In genomic region chr2:144248613-144249376, GRCm38 (mm10) we compare ENCODE assay signal across 16 mouse cellular contexts. TPM values are rescaled to one million over a fixed set of nuclear protein-coding genes. Genes with fewer than 3 reads are reported as not detected.
DNase-seq lines count a peak whose midpoint lies in the region; ATAC-seq and TF ChIP-seq lines count a peak whose summit lies in the region.
"Had no signal": no experiment of that assay in that cellular context is flagged by ENCODE, and none has a peak within 500 bp of the region (broad histone marks: within the 10 kb centered on the region; RNA-seq: fewer than 3 reads in every experiment).

No protein-coding gene starts in this region.

- H3K9ac ChIP-seq in embryonic facial prominence, embryonic 11.5 days (replicated peaks; ENCODE audit: low read length) = no peak overlapping the region
- no peak overlapping the region for H3K9ac ChIP-seq in liver, embryonic 11.5 days (ENCODE audit: low read depth, low read length)
- H3K9ac ChIP-seq in ES-Bruce4 (ENCODE audit: low read depth, poor library complexity, severe bottlenecking) = no peak overlapping the region
- no peak overlapping the region for H3K9ac ChIP-seq in liver, embryonic 13.5 days
- H3K9ac ChIP-seq: limb, embryonic 12.5 days; midbrain, embryonic 15.5 days had no signal

- no peak overlapping the region for H3K27ac ChIP-seq in embryonic facial prominence, embryonic 11.5 days (replicated peaks; ENCODE audit: low read depth, low read length)
- H3K27ac ChIP-seq in embryonic facial prominence, embryonic 10.5 days (replicated peaks) = no peak overlapping the region
- H3K27ac ChIP-seq in liver, embryonic 11.5 days (ENCODE audit: low read depth, low read length) = no peak overlapping the region
- peak overlapping the region; percentile 58; the same call in 1 of the 2 replicates for H3K27ac ChIP-seq in ES-Bruce4 (ENCODE audit: insufficient read depth, low read length)
- H3K27ac ChIP-seq in liver, embryonic 13.5 days = no peak overlapping the region
- H3K27ac ChIP-seq: limb, embryonic 12.5 days; midbrain, embryonic 15.5 days had no signal

- H3K4me2 ChIP-seq in embryonic facial prominence, embryonic 11.5 days (ENCODE audit: low read depth, low read length) = no peak overlapping the region
- H3K4me2 ChIP-seq in liver, embryonic 11.5 days = no peak overlapping the region
- H3K4me2 ChIP-seq in liver, embryonic 13.5 days = no peak overlapping the region
- H3K4me2 ChIP-seq: embryonic facial prominence, embryonic 13.5 days; limb, embryonic 12.5 days; midbrain, embryonic 15.5 days had no signal

- TF ChIP-seq POLR2A in ES-Bruce4 (IDR thresholded peaks at IDR 0.05; ENCODE audit: insufficient read depth, low read length) = no peak

- peaks cover 3% of the 10 kb centered on the region for H3K36me3 ChIP-seq in embryonic facial prominence, embryonic 11.5 days (replicated peaks; ENCODE audit: control insufficient read depth, insufficient read depth, low read depth, low read length)
- H3K36me3 ChIP-seq in embryonic facial prominence, embryonic 10.5 days (replicated peaks) = peaks cover 51% of the 10 kb centered on the region
- H3K36me3 ChIP-seq in liver, embryonic 11.5 days (ENCODE audit: control insufficient read depth, insufficient read depth, low read length) = peaks cover 35% of the 10 kb centered on the region
- H3K36me3 ChIP-seq in ES-Bruce4 (ENCODE audit: control insufficient read depth, insufficient read depth, low read length, poor library complexity, severe bottlenecking) = peaks cover 43% of the 10 kb centered on the region
- H3K36me3 ChIP-seq in liver, embryonic 13.5 days = peaks cover 50% of the 10 kb centered on the region

- TF ChIP-seq CTCF in ES-Bruce4 (IDR thresholded peaks at IDR 0.05; ENCODE audit: low read depth, low read length) = no peak

- ATAC-seq in embryonic facial prominence, embryonic 11.5 days (replicated peaks; ENCODE audit: insufficient number of reproducible peaks, low FRiP score, low TSS enrichment, low read depth) = 0 out of 2 replicates have a peak, but pooled peaks have one; percentile 10
- ATAC-seq in liver, embryonic 11.5 days (replicated peaks; ENCODE audit: low FRiP score) = peak; percentile 35; the same call in 1 of the 2 replicates
- ATAC-seq in liver, embryonic 13.5 days (ENCODE audit: low read depth) = peak; percentile 24; the same call in 1 of the 2 replicates
- ATAC-seq: midbrain, embryonic 15.5 days had no signal

- no peaks in the 10 kb centered on the region for H3K27me3 ChIP-seq in embryonic facial prominence, embryonic 11.5 days (ENCODE audit: control insufficient read depth, insufficient read depth, low read length)
- H3K27me3 ChIP-seq in embryonic facial prominence, embryonic 10.5 days (replicated peaks; ENCODE audit: low read depth, poor library complexity, severe bottlenecking) = no peaks in the 10 kb centered on the region
- no peaks in the 10 kb centered on the region for H3K27me3 ChIP-seq in liver, embryonic 11.5 days (replicated peaks; ENCODE audit: control insufficient read depth, insufficient read depth, low read length)
- H3K27me3 ChIP-seq in ES-Bruce4 (ENCODE audit: control insufficient read depth, insufficient read depth, low read length, poor library complexity, severe bottlenecking) = no peaks in the 10 kb centered on the region
- H3K27me3 ChIP-seq in liver, embryonic 13.5 days = no peaks in the 10 kb centered on the region
- H3K27me3 ChIP-seq: embryonic facial prominence, embryonic 13.5 days; limb, embryonic 12.5 days; midbrain, embryonic 15.5 days had no signal

- no peaks in the 10 kb centered on the region for H3K9me3 ChIP-seq in embryonic facial prominence, embryonic 11.5 days (replicated peaks; ENCODE audit: control insufficient read depth, low read length)
- no peaks in the 10 kb centered on the region for H3K9me3 ChIP-seq in embryonic facial prominence, embryonic 10.5 days
- H3K9me3 ChIP-seq in liver, embryonic 11.5 days (ENCODE audit: control insufficient read depth, low read length) = no peaks in the 10 kb centered on the region
- H3K9me3 ChIP-seq in ES-Bruce4 (replicated peaks; ENCODE audit: control insufficient read depth, insufficient read depth, low read length, poor library complexity, severe bottlenecking) = no peaks in the 10 kb centered on the region
- H3K9me3 ChIP-seq in liver, embryonic 13.5 days (replicated peaks) = no peaks in the 10 kb centered on the region
- H3K9me3 ChIP-seq: embryonic facial prominence, embryonic 13.5 days; G1E; limb, embryonic 12.5 days; midbrain, embryonic 15.5 days had no signal

- no peak for TF ChIP-seq EP300 in ES-Bruce4 (IDR thresholded peaks at IDR 0.05; ENCODE audit: insufficient read depth, low read depth, low read length)

- no peak overlapping the region for H3K4me3 ChIP-seq in embryonic facial prominence, embryonic 11.5 days (ENCODE audit: low read depth, low read length)
- no peak overlapping the region for H3K4me3 ChIP-seq in embryonic facial prominence, embryonic 10.5 days
- H3K4me3 ChIP-seq in liver, embryonic 11.5 days (ENCODE audit: low read depth, low read length) = no peak overlapping the region
- H3K4me3 ChIP-seq in ES-Bruce4 (ENCODE audit: low read depth, low read length) = no peak overlapping the region
- H3K4me3 ChIP-seq in liver, embryonic 13.5 days (replicated peaks) = no peak overlapping the region
- H3K4me3 ChIP-seq: embryonic facial prominence, embryonic 13.5 days; limb, embryonic 12.5 days; midbrain, embryonic 15.5 days had no signal

- WGBS in embryonic facial prominence, embryonic 11.5 days = 30% methylated on average over 3 of the region's 4 CpGs
- 37% methylated on average over 4 of the region's 4 CpGs for WGBS in embryonic facial prominence, embryonic 10.5 days
- 31% methylated on average over 4 of the region's 4 CpGs for WGBS in liver, embryonic 11.5 days
- WGBS in liver, embryonic 13.5 days (ENCODE audit: insufficient replicate concordance) = 42% methylated on average over 4 of the region's 4 CpGs

- no peaks in the 10 kb centered on the region for H3K4me1 ChIP-seq in embryonic facial prominence, embryonic 11.5 days (ENCODE audit: control insufficient read depth, insufficient read depth, low read length)
- peaks cover 33% of the 10 kb centered on the region for H3K4me1 ChIP-seq in embryonic facial prominence, embryonic 10.5 days
- H3K4me1 ChIP-seq in liver, embryonic 11.5 days (replicated peaks; ENCODE audit: control insufficient read depth, insufficient read depth, low read length) = 0 out of 2 replicates have a peak, but pooled peaks cover 2% of the 10 kb centered on the region
- H3K4me1 ChIP-seq in ES-Bruce4 (ENCODE audit: control insufficient read depth, insufficient read depth, low read length) = no peaks in the 10 kb centered on the region
- peaks cover 17% of the 10 kb centered on the region for H3K4me1 ChIP-seq in liver, embryonic 13.5 days (replicated peaks)
- H3K4me1 ChIP-seq: midbrain, embryonic 15.5 days had no signal

- DNase-seq in embryonic facial prominence, embryonic 11.5 days (ENCODE audit: low spot score) = no peak
- DNase-seq in embryonic facial prominence, embryonic 10.5 days (ENCODE audit: low spot score) = no peak
- DNase-seq in liver, embryonic 11.5 days (ENCODE audit: low spot score) = peak; percentile 49
- no peak for DNase-seq in liver
- no peak for DNase-seq in liver, embryonic 13.5 days
- DNase-seq in spleen, postnatal 10 days (ENCODE audit: low spot score in 2 of 2) = no peak
- no peak for DNase-seq in kidney, postnatal 36 days
- DNase-seq: cerebellum, postnatal 10 days; kidney, adult 8-10 months; right cerebral cortex, postnatal 4 days; thymus, adult 2 months had no signal

RNA-seq across cellular contexts. Expression of gene Mgme1, which starts 21.7 kb away (rescaled TPM):
- polyA plus RNA-seq in embryonic facial prominence, embryonic 11.5 days (2014; fragmentation: Nextera tagmentation; extraction: Ambion mirVana) = 19.4 and 20.1 TPM in 2 replicates
- polyA plus RNA-seq in embryonic facial prominence, embryonic 10.5 days (2016; fragmentation: Nextera tagmentation; extraction: Ambion mirVana) = 23.2 and 25.1 TPM in 2 replicates
- 26.0 and 26.6 TPM in 2 replicates for polyA plus RNA-seq in liver, embryonic 11.5 days (2014; fragmentation: Nextera tagmentation; extraction: Ambion mirVana)
- 34.3 and 35.8 TPM in 2 replicates for polyA plus RNA-seq in ES-Bruce4 (2011; ENCODE audit: insufficient read depth, insufficient read length, low read depth, missing spikeins)
- polyA plus RNA-seq in liver, embryonic 13.5 days (2015; fragmentation: Nextera tagmentation; extraction: Ambion mirVana) = 14.0 and 14.3 TPM in 2 replicates

RNA-seq across cellular contexts. Expression of gene Snx5, which starts 21.9 kb away (rescaled TPM):
- 145 and 148 TPM in 2 replicates for polyA plus RNA-seq in embryonic facial prominence, embryonic 11.5 days (2014; fragmentation: Nextera tagmentation; extraction: Ambion mirVana)
- 128 and 138 TPM in 2 replicates for polyA plus RNA-seq in embryonic facial prominence, embryonic 10.5 days (2016; fragmentation: Nextera tagmentation; extraction: Ambion mirVana)
- polyA plus RNA-seq in liver, embryonic 11.5 days (2014; fragmentation: Nextera tagmentation; extraction: Ambion mirVana) = 168 and 171 TPM in 2 replicates
- polyA plus RNA-seq in ES-Bruce4 (2011; ENCODE audit: insufficient read depth, insufficient read length, low read depth, missing spikeins) = 499 and 538 TPM in 2 replicates
- polyA plus RNA-seq in liver, embryonic 13.5 days (2015; fragmentation: Nextera tagmentation; extraction: Ambion mirVana) = 83.9 and 94.8 TPM in 2 replicates
